Mouse (Mus musculus) forelimb bud, embryonic 11.5 days (tissue): ENCODE data around the gene Atp10a.
A peak's percentile ranks its signal among the peaks of the same experiment; 100 is the strongest.

Experiments used
- DNase-seq: peaks from one replicate; pipeline ENCODE4 v3.0.0-alpha.2; 2012; ENCODE audit warnings: low read depth, low spot score

Gene Atp10a

GRCm38 (mm10) chr7:58655866-58656265 lies at the start of gene Atp10a:
Gene Atp10a (plus strand): TSS chr7:58656166.
- no peak for DNase-seq

- no peak for DNase-seq
Measured at GRCm38 (mm10) chr7:58618048-58618447, 37.9 kb upstream of the Atp10a start.

- no peak for DNase-seq
Measured at GRCm38 (mm10) chr7:58626305-58627155, 29.4 kb upstream of the Atp10a start.

- DNase-seq: no peak
Measured at GRCm38 (mm10) chr7:58627381-58627780, 28.6 kb upstream of the Atp10a start.

GRCm38 (mm10) chr7:58629233-58629632 lies 26.7 kb upstream of the Atp10a start:
- DNase-seq: no peak

- no peak for DNase-seq
Measured at GRCm38 (mm10) chr7:58633683-58634082, 22.3 kb upstream of the Atp10a start.

GRCm38 (mm10) chr7:58639676-58640075 lies 16.3 kb upstream of the Atp10a start:
- DNase-seq: no peak

GRCm38 (mm10) chr7:58640456-58640855 lies 15.5 kb upstream of the Atp10a start:
- no peak for DNase-seq

GRCm38 (mm10) chr7:58641916-58642315 lies 14.1 kb upstream of the Atp10a start:
- DNase-seq: no peak

GRCm38 (mm10) chr7:58647404-58647803 lies 8.6 kb upstream of the Atp10a start:
- no peak for DNase-seq

- DNase-seq: peak; percentile 62
Measured at GRCm38 (mm10) chr7:58657913-58658789, 2.2 kb downstream of the Atp10a start.

GRCm38 (mm10) chr7:58658790-58659405 lies 2.9 kb downstream of the Atp10a start:
- no peak for DNase-seq

GRCm38 (mm10) chr7:58660046-58660445 lies 4.1 kb downstream of the Atp10a start:
- no peak for DNase-seq

- DNase-seq: no peak
Measured at GRCm38 (mm10) chr7:58660665-58661064, 4.7 kb downstream of the Atp10a start.

GRCm38 (mm10) chr7:58661076-58661475 lies 5.1 kb downstream of the Atp10a start:
- no peak for DNase-seq

- no peak for DNase-seq
Measured at GRCm38 (mm10) chr7:58668617-58669016, 12.7 kb downstream of the Atp10a start.

- DNase-seq: no peak
Measured at GRCm38 (mm10) chr7:58676075-58676474, 20.1 kb downstream of the Atp10a start.

- DNase-seq: no peak
Measured at GRCm38 (mm10) chr7:58677111-58677805, 21.3 kb downstream of the Atp10a start.

GRCm38 (mm10) chr7:58685967-58686366 lies 30.0 kb downstream of the Atp10a start:
- no peak for DNase-seq

GRCm38 (mm10) chr7:58686573-58686972 lies 30.6 kb downstream of the Atp10a start:
- DNase-seq: no peak

- no peak for DNase-seq
Measured at GRCm38 (mm10) chr7:58686997-58687396, 31.0 kb downstream of the Atp10a start.
